ENCODE assay signal across 23 mouse cellular contexts in the genomic region with DNA sequence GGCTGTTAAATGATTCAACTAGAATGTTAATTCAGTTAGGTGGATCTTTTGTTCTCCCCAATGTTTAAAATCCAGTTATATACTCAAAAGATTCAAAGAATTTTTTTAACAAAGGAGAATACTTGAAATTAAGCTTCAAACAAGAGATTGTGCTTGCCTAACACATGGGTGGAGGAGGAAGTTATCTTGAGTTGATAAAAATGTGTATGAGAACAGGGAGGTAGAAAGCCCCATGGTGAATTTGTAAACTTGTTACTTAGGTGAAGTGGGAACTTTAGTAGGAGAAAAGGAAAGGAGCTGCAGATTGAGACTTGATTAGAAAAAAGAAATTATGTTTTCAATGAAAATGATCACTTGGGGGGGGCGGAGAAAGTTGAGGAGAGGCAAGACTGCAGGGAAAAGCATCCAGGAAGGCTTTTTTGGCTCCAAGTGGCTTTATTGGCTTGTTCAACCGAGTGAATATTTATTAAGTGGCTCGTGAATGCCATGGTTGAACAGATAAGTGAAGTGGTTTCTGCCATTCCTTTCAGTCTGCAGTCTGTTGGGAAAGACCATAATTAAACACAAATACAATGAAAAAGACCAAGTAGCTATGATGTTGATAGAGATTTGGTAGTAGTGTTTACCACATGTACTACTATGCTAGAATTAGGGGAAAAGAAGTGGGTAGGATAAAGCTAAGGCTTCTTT.
DNase-seq lines count a peak whose midpoint lies in the region; ATAC-seq and TF ChIP-seq lines count a peak whose summit lies in the region.
"Had no signal": no experiment of that assay in that cellular context is flagged by ENCODE, and none has a peak within 500 bp of the region (broad histone marks: within the 10 kb centered on the region; RNA-seq: fewer than 3 reads in every experiment).

No protein-coding gene starts in this region.

- TF ChIP-seq CTCF in heart, adult 2 months (IDR thresholded peaks at IDR 0.05) = no peak
- no peak for TF ChIP-seq CTCF in Patski (IDR thresholded peaks at IDR 0.05)

- H3K9ac ChIP-seq in heart, adult 2 months (ENCODE audit: low read depth, low read length) = no peak overlapping the region
- no peak overlapping the region for H3K9ac ChIP-seq in lung, embryonic 15.5 days
- H3K9ac ChIP-seq: forebrain, postnatal 0 days; heart, embryonic 12.5 days; heart, embryonic 15.5 days; hindbrain, embryonic 14.5 days had no signal

- TF ChIP-seq POLR2A in heart, adult 2 months (IDR thresholded peaks at IDR 0.05; ENCODE audit: insufficient read depth, low read depth, low read length) = no peak

- H3K79me2 ChIP-seq in heart, adult 2 months (replicated peaks; ENCODE audit: control insufficient read depth, insufficient read depth, low read length) = no peaks in the 10 kb centered on the region

- POLR2A ChIA-PET in Patski (lab: Charles Lee) = interaction anchor here (0.6 to 0.7 kb wide), 2 partner anchors 13 to 56 kb away, joined by 5 to 7 read pairs; no protein-coding TSS in a partner anchor

- H3K27me3 ChIP-seq in heart, adult 2 months (ENCODE audit: control insufficient read depth, insufficient read depth, low read length) = no peaks in the 10 kb centered on the region
- no peaks in the 10 kb centered on the region for H3K27me3 ChIP-seq in lung, embryonic 15.5 days
- no peaks in the 10 kb centered on the region for H3K27me3 ChIP-seq in Patski
- H3K27me3 ChIP-seq: heart, embryonic 12.5 days; heart, embryonic 15.5 days had no signal

- 0 out of 2 replicates have a peak overlapping the region, but pooled peaks have one; percentile 7 for H3K27ac ChIP-seq in heart, adult 2 months
- peak overlapping the region; percentile 37; the same call in 1 of the 2 replicates for H3K27ac ChIP-seq in lung, embryonic 15.5 days
- H3K27ac ChIP-seq: forebrain, embryonic 10.5 days; gastrocnemius, adult 2 months; heart, embryonic 15.5 days; hindbrain, embryonic 14.5 days; hindbrain, postnatal 0 days had no signal

- no peak overlapping the region for H3K4me3 ChIP-seq in heart, adult 2 months
- H3K4me3 ChIP-seq in lung, embryonic 15.5 days = no peak overlapping the region
- H3K4me3 ChIP-seq: forebrain, embryonic 10.5 days; gastrocnemius, adult 2 months; heart, embryonic 12.5 days; heart, embryonic 15.5 days had no signal

- in situ Hi-C loops in Patski (cut with MboI; ENCODE audit: low pct_unique_long_range_greater_than_20kb) = no loop called here

- H3K4me1 ChIP-seq in heart, adult 2 months (ENCODE audit: control insufficient read depth, insufficient read depth, low read length) = no peaks in the 10 kb centered on the region; the same call in 1 of the 2 replicates
- no peaks in the 10 kb centered on the region for H3K4me1 ChIP-seq in lung, embryonic 15.5 days
- H3K4me1 ChIP-seq: heart, embryonic 15.5 days had no signal

- intact Hi-C loops in heart, adult 2 months (cut with DNase I) = no loop called here
- intact Hi-C loops in heart, postnatal 14 days (cut with DNase I) = no loop called here

- CTCF ChIA-PET in Patski (lab: Charles Lee) = interaction anchor here (0.6 to 1.5 kb wide), 5 partner anchors 9 to 48 kb away, joined by 3 to 6 read pairs (median 4); no protein-coding TSS in a partner anchor

- no peak for TF ChIP-seq EP300 in heart, adult 2 months (IDR thresholded peaks at IDR 0.05; ENCODE audit: insufficient read depth, low read depth, low read length)

- H3K4me2 ChIP-seq in lung, embryonic 15.5 days = no peak overlapping the region
- H3K4me2 ChIP-seq: heart, embryonic 12.5 days; heart, embryonic 15.5 days; hindbrain, embryonic 14.5 days had no signal

- H3K36me3 ChIP-seq in heart, adult 2 months (ENCODE audit: control insufficient read depth, insufficient read depth, low read length) = peaks cover 2% of the 10 kb centered on the region; the same call in 1 of the 2 replicates
- H3K36me3 ChIP-seq in lung, embryonic 15.5 days = no peaks in the 10 kb centered on the region
- H3K36me3 ChIP-seq: forebrain, embryonic 10.5 days; heart, embryonic 12.5 days; heart, embryonic 15.5 days had no signal

- DNase-seq in heart, adult 2 months = no peak
- no peak for DNase-seq in heart, postnatal 14 days
- no peak for DNase-seq in lung, postnatal 14 days
- DNase-seq in Patski (ENCODE audit: low read depth, low spot score) = no peak
- no peak for DNase-seq in spleen, postnatal 14 days (ENCODE audit: low spot score in 2 of 2)
- DNase-seq: adrenal gland, postnatal 10 days; adrenal gland, postnatal 36 days; cerebellum, adult 18-20 months; cerebellum, adult 9-10 months; cerebellum, postnatal 14 days; forebrain, postnatal 0 days; gastrocnemius, adult 2 months; gastrocnemius, postnatal 14 days; heart, adult 11 months; heart, postnatal 10 days; heart, postnatal 4 days had no signal

- H3K9me3 ChIP-seq in lung, embryonic 15.5 days = no peaks in the 10 kb centered on the region
- H3K9me3 ChIP-seq: forebrain, embryonic 10.5 days; heart, embryonic 12.5 days; heart, embryonic 15.5 days had no signal

- no peak for ATAC-seq in lung, embryonic 15.5 days (ENCODE audit: borderline replicate concordance, extremely low read depth, low FRiP score, low TSS enrichment)
- peak; percentile 54 for ATAC-seq in Patski
- ATAC-seq: forebrain, embryonic 14.5 days; forebrain, postnatal 0 days; hindbrain, postnatal 0 days had no signal

- 55% methylated on average over 3 of the region's 3 CpGs for WGBS in heart, adult 2 months
- 66% methylated on average over 3 of the region's 3 CpGs for WGBS in lung, embryonic 15.5 days
